Mouse (Mus musculus): ENCODE measurements around the gene Med22. TPM values are rescaled to one million over a fixed set of nuclear protein-coding genes. Genes with fewer than 3 reads are reported as not detected.

Gene Med22
- polyA plus RNA-seq, 1 experiment from 2014 or later, result 112 TPM

DNA sequence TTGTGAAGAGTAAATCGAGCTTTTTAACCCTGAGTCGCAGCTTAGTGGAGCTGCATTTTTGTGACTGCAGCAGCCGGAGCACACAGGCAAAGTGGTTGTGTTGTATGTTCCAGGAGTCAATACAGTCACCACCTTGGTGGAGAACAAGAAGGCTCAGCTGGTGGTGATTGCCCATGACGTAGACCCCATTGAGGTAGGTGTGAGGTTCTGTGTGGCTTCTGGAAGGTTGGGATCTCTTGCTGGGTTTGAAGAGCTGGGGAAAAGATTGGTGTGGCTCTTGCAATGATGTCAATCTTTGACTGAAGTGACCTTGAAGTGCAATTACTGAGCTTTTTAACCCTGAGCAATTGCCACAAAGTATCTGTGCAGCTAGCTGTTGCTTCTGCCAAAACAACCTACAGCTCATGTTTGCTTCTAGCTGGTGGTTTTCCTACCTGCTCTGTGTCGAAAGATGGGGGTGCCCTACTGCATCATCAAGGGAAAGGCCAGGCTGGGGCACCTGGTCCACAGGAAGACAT, 1.8 kb upstream of the Med22 start:
- no peak for ATAC-seq (replicated peaks; ENCODE audit: low FRiP score)
- H3K27me3 ChIP-seq (ENCODE audit: control insufficient read depth, insufficient read depth, low read length), result no peaks in the 10 kb centered on the region
- H3K4me3 ChIP-seq (ENCODE audit: low read depth, low read length), result peak overlapping the region; percentile 93
- no peak for DNase-seq (ENCODE audit: low spot score)
- H3K4me2 ChIP-seq (ENCODE audit: low read depth, low read length, severe bottlenecking), result peak overlapping the region; percentile 98
- no peak overlapping the region for H3K27ac ChIP-seq (ENCODE audit: low read depth, low read length)
- peak overlapping the region; percentile 95 for H3K9ac ChIP-seq (ENCODE audit: low read length)
- 82% methylated on average over 5 of the region's 5 CpGs for WGBS
- peaks cover 24% of the 10 kb centered on the region; the same call in 1 of the 2 replicates for H3K36me3 ChIP-seq (ENCODE audit: control insufficient read depth, insufficient read depth, low read length)
- peaks cover 18% of the 10 kb centered on the region for H3K4me1 ChIP-seq (replicated peaks; ENCODE audit: control insufficient read depth, insufficient read depth, low read length)
- no peaks in the 10 kb centered on the region for H3K9me3 ChIP-seq (ENCODE audit: control insufficient read depth, low read length)

DNA sequence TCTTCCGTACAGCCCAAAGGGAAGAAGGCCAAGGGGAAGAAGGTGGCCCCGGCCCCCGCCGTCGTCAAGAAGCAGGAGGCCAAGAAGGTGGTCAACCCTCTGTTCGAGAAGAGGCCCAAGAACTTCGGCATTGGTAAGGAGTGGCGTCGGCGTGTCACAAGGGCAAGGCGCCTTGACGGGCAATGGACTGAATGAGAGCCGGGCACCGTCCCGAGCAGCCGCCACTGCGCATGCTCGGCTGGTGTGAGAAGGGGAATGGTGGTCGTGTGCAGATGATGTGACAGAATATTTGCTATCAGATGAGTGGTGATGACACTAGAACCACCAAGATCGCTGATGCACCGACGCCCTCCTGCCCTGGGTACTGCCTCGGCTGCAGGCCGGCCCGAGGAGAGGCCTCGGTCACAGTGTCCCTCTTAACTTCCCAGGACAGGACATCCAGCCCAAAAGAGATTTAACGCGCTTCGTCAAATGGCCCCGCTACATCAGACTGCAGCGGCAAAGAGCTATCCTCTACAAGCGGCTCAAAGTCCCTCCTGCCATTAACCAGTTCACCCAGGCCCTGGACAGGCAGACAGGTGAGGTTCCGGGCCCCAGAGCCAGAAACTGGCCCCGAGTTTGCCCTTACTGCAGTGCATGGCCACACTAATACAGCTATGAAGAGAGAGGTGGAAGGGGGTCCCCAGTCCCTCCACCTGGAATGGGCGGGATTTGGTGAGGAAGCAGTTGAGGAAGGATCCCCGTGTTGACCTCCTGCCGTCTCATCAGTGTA, 703 bp upstream of the Med22 start:
- DNase-seq (ENCODE audit: low spot score) (peak; percentile 85), ATAC-seq (replicated peaks; ENCODE audit: low FRiP score) (peak; percentile 43)
- peak overlapping the region; percentile 85 for H3K27ac ChIP-seq (ENCODE audit: low read depth, low read length)
- H3K4me3 ChIP-seq (ENCODE audit: low read depth, low read length), result peak overlapping the region; percentile 93
- H3K36me3 ChIP-seq (ENCODE audit: control insufficient read depth, insufficient read depth, low read length), result peaks cover 24% of the 10 kb centered on the region; the same call in 1 of the 2 replicates
- 4% methylated on average over 37 of the region's 37 CpGs for WGBS
- no peaks in the 10 kb centered on the region for H3K9me3 ChIP-seq (ENCODE audit: control insufficient read depth, low read length)
- H3K4me2 ChIP-seq (ENCODE audit: low read depth, low read length, severe bottlenecking), result peak overlapping the region; percentile 98
- no peaks in the 10 kb centered on the region for H3K27me3 ChIP-seq (ENCODE audit: control insufficient read depth, insufficient read depth, low read length)
- peaks cover 15% of the 10 kb centered on the region for H3K4me1 ChIP-seq (replicated peaks; ENCODE audit: control insufficient read depth, insufficient read depth, low read length)
- peak overlapping the region; percentile 95 for H3K9ac ChIP-seq (ENCODE audit: low read length)

DNA sequence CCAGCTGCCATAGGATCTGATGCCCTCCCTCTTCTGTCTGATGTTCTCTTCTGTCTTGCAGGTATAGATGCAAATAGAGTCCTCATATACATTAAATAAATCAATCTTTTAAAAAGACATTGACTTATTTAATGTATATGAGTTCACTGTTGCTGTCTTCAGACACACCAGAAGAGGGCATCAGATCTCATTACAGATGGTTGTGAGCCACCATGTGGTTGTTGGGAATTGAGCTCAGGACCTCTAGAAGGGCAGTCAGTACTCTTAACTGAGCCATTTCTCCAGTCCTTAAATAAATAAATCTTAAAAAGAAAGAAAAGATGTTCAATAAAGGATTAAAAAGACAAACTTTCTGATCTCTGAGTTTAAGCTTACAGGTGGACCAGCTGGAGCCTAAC, 1.1 kb downstream of the Med22 start:
- H3K27me3 ChIP-seq (ENCODE audit: control insufficient read depth, insufficient read depth, low read length), result no peaks in the 10 kb centered on the region
- no peak for DNase-seq (ENCODE audit: low spot score)
- H3K36me3 ChIP-seq (ENCODE audit: control insufficient read depth, insufficient read depth, low read length), result peaks cover 24% of the 10 kb centered on the region; the same call in 1 of the 2 replicates
- peak overlapping the region; percentile 93 for H3K4me3 ChIP-seq (ENCODE audit: low read depth, low read length)
- ATAC-seq (replicated peaks; ENCODE audit: low FRiP score), result no peak
- 0 out of 2 replicates have a peak overlapping the region, but pooled peaks have one; percentile 18 for H3K27ac ChIP-seq (ENCODE audit: low read depth, low read length)
- H3K4me2 ChIP-seq (ENCODE audit: low read depth, low read length, severe bottlenecking), result peak overlapping the region; percentile 60
- no peaks in the 10 kb centered on the region for H3K9me3 ChIP-seq (ENCODE audit: control insufficient read depth, low read length)
- H3K9ac ChIP-seq (ENCODE audit: low read length), result peak overlapping the region; percentile 76
- H3K4me1 ChIP-seq (replicated peaks; ENCODE audit: control insufficient read depth, insufficient read depth, low read length), result peaks cover 8% of the 10 kb centered on the region

DNA sequence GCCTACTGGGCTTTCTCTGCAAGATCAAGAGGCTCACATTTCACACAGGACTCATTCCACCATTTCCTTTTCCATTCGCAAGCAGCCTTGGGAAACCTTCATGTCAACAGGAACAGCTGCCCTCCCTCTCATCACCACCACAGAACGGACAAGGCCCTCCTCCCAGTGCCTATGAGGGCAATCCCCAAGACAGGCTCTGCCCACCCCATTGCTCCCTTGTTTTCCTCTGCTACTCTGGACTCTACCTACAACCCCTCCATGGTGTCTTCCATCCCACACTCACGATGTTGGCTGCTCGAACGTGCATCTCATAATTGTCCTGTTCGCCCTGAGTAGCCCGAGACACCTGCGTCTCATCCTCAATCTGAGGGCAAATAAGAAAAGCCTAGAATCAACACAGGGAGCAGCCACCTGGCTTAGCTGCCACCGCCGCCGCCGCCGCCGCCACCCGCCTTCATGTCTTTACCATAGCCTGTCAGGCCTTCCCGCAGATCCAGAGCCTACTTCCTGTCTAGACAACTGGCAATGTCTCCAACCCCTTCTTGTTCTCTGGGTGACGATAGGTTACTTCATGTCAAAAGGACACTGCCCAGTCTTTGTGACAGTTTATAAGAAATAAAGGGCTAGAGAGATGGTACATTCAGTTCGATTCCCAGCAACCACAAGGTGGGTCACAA, 1.6 kb downstream of the Med22 start:
- 87% methylated on average over 18 of the region's 18 CpGs for WGBS
- ATAC-seq (replicated peaks; ENCODE audit: low FRiP score) (no peak), DNase-seq (ENCODE audit: low spot score) (peak; percentile 50)
- Histone ChIP-seq H3K9me3 (ENCODE audit: control insufficient read depth, low read length) (no peaks in the 10 kb centered on the region), H3K4me3 (ENCODE audit: low read depth, low read length) (peak overlapping the region; percentile 93), H3K27me3 (ENCODE audit: control insufficient read depth, insufficient read depth, low read length) (no peaks in the 10 kb centered on the region), H3K36me3 (ENCODE audit: control insufficient read depth, insufficient read depth, low read length) (peaks cover 21% of the 10 kb centered on the region; the same call in 1 of the 2 replicates), H3K4me2 (ENCODE audit: low read depth, low read length, severe bottlenecking) (peak overlapping the region; percentile 60; the same call in 1 of the 2 replicates), H3K9ac (ENCODE audit: low read length) (peak overlapping the region; percentile 47), H3K27ac (ENCODE audit: low read depth, low read length) (no peak overlapping the region), H3K4me1 (replicated peaks; ENCODE audit: control insufficient read depth, insufficient read depth, low read length) (peaks cover 8% of the 10 kb centered on the region)

DNA sequence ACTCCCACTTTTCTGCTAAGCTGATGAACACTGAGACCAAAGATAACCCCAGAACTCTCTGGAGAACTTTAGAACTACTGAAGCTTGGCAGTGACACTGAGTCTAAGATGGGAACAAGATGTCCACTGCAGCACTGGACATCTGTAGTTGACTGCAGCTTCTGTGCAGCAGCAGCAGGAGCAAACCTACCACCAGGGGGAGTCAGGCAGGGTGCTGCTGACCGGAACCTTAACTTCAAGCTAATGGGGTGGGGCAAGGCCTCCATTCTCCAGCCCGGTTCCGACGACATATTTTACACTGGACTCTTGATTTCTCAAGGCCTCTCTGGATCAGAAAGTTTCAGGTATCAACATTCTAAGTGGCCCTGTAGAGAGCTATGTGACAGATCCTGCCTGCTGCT, 3.4 kb downstream of the Med22 start:
- DNase-seq (ENCODE audit: low spot score) (peak; percentile 57), ATAC-seq (replicated peaks; ENCODE audit: low FRiP score) (no peak)
- Histone ChIP-seq H3K9ac (ENCODE audit: low read length) (no peak overlapping the region), H3K27me3 (ENCODE audit: control insufficient read depth, insufficient read depth, low read length) (no peaks in the 10 kb centered on the region), H3K4me1 (replicated peaks; ENCODE audit: control insufficient read depth, insufficient read depth, low read length) (peaks cover 6% of the 10 kb centered on the region), H3K4me2 (ENCODE audit: low read depth, low read length, severe bottlenecking) (no peak overlapping the region), H3K27ac (ENCODE audit: low read depth, low read length) (no peak overlapping the region), H3K4me3 (ENCODE audit: low read depth, low read length) (no peak overlapping the region), H3K36me3 (ENCODE audit: control insufficient read depth, insufficient read depth, low read length) (peaks cover 6% of the 10 kb centered on the region; the same call in 1 of the 2 replicates), H3K9me3 (ENCODE audit: control insufficient read depth, low read length) (no peaks in the 10 kb centered on the region)
- WGBS, result 68% methylated on average over 4 of the region's 4 CpGs

DNA sequence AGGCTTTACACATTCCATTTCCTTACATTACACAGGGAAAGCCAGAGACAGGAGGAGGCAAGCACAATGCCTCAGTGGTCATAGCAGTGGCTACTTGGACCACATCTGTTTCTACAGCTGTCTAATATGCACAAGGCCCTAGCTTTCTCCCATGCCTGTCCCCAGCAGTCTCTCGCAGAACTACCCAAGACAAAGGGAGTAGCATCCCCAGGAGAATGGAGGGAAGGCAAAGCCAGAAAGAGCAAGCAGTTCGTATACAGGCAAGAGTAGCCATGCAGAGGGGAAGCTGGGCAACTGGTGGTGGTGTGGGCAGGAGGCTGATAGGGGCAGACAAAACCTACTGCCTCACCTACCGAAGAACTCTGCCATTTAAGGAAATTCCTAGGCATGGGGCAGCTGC, 4.0 kb downstream of the Med22 start:
- H3K27ac ChIP-seq (ENCODE audit: low read depth, low read length), result no peak overlapping the region
- 85% methylated on average over 3 of the region's 3 CpGs for WGBS
- no peak overlapping the region for H3K4me2 ChIP-seq (ENCODE audit: low read depth, low read length, severe bottlenecking)
- no peak overlapping the region for H3K9ac ChIP-seq (ENCODE audit: low read length)
- peaks cover 10% of the 10 kb centered on the region for H3K4me1 ChIP-seq (replicated peaks; ENCODE audit: control insufficient read depth, insufficient read depth, low read length)
- no peaks in the 10 kb centered on the region for H3K27me3 ChIP-seq (ENCODE audit: control insufficient read depth, insufficient read depth, low read length)
- peaks cover 5% of the 10 kb centered on the region; the same call in 1 of the 2 replicates for H3K36me3 ChIP-seq (ENCODE audit: control insufficient read depth, insufficient read depth, low read length)
- H3K9me3 ChIP-seq (ENCODE audit: control insufficient read depth, low read length), result no peaks in the 10 kb centered on the region
- ATAC-seq (replicated peaks; ENCODE audit: low FRiP score), result no peak
- no peak for DNase-seq (ENCODE audit: low spot score)
- H3K4me3 ChIP-seq (ENCODE audit: low read depth, low read length), result no peak overlapping the region

DNA sequence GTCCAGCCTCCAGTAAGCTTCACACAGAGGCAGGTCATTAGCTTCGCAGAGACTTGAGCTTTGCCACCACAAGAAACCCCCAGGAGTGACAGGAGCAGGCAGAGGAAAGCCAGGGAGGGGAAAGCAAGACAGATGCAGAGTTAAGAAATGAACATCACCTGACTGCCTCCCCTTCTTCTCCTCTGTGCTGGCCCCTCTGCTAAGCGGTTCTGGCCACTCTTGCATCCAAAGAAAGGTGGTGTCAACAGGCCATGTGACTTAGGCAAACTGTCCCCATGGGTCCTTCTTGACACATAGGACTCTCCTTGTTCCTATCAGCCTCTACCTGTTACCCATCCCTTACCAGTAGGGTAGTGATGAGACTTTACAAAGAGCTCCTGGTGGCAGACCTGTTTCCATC, 4.5 kb downstream of the Med22 start:
- Histone ChIP-seq H3K4me3 (ENCODE audit: low read depth, low read length) (no peak overlapping the region), H3K36me3 (ENCODE audit: control insufficient read depth, insufficient read depth, low read length) (peaks cover 5% of the 10 kb centered on the region; the same call in 1 of the 2 replicates), H3K4me1 (replicated peaks; ENCODE audit: control insufficient read depth, insufficient read depth, low read length) (peaks cover 10% of the 10 kb centered on the region), H3K4me2 (ENCODE audit: low read depth, low read length, severe bottlenecking) (no peak overlapping the region), H3K9me3 (ENCODE audit: control insufficient read depth, low read length) (no peaks in the 10 kb centered on the region), H3K27me3 (ENCODE audit: control insufficient read depth, insufficient read depth, low read length) (no peaks in the 10 kb centered on the region), H3K9ac (ENCODE audit: low read length) (no peak overlapping the region), H3K27ac (ENCODE audit: low read depth, low read length) (no peak overlapping the region)
- ATAC-seq (replicated peaks; ENCODE audit: low FRiP score) (no peak), DNase-seq (ENCODE audit: low spot score) (peak; percentile 40)
- 85% methylated on average over 2 of the region's 2 CpGs for WGBS

DNA sequence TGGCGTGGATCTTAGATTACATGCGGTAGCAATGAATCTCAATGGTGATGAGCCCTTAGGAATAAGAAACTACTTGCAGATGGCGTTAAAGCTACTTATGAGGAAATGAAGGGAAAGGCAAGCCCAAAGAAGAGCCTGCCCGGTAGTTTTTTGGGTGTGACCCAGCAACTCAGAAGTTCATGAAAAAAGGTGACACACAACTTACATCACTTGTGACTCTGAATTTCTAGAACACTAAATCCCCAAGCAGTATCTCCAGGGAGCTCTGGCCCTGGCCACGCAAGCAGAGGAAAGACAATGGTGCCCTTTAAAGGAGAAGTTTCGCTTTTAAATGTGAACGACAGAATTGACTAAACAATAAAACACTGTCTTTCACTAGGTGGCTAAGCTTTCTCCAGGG, 7.2 kb downstream of the Med22 start:
- DNase-seq (ENCODE audit: low spot score) (peak; percentile 43), ATAC-seq (replicated peaks; ENCODE audit: low FRiP score) (no peak)
- Histone ChIP-seq H3K27ac (ENCODE audit: low read depth, low read length) (peak overlapping the region; percentile 82), H3K4me3 (ENCODE audit: low read depth, low read length) (peak overlapping the region; percentile 80), H3K27me3 (ENCODE audit: control insufficient read depth, insufficient read depth, low read length) (no peaks in the 10 kb centered on the region), H3K9me3 (ENCODE audit: control insufficient read depth, low read length) (no peaks in the 10 kb centered on the region), H3K4me1 (replicated peaks; ENCODE audit: control insufficient read depth, insufficient read depth, low read length) (peaks cover 7% of the 10 kb centered on the region), H3K9ac (ENCODE audit: low read length) (peak overlapping the region; percentile 74), H3K36me3 (ENCODE audit: control insufficient read depth, insufficient read depth, low read length) (peaks cover 8% of the 10 kb centered on the region), H3K4me2 (ENCODE audit: low read depth, low read length, severe bottlenecking) (peak overlapping the region; percentile 78)
- 10% methylated on average over 7 of the region's 7 CpGs for WGBS

Measured in forebrain, embryonic 11.5 days (tissue).